Mouse (Mus musculus) C2C12 (cell line): ENCODE measurements around the gene Nr4a3. TPM values are rescaled to one million over a fixed set of nuclear protein-coding genes. Genes with fewer than 3 reads are reported as not detected.

ENCODE experiments used
- H3K27me3 ChIP-seq: one replicate; pipeline ENCODE4 v1.6.1; 2011; ENCODE audit not compliant: control insufficient read depth, insufficient read depth, insufficient read length
- H3K36me3 ChIP-seq: one replicate; pipeline ENCODE4 v1.6.1; 2011; ENCODE audit not compliant: control insufficient read depth, insufficient read depth
- H3K4me3 ChIP-seq: one replicate; pipeline ENCODE4 v1.5.1; 2011; ENCODE audit warnings: mild to moderate bottlenecking, control low read depth; ENCODE audit not compliant: poor library complexity, insufficient read depth, severe bottlenecking
- H3K79me2 ChIP-seq: one replicate; pipeline ENCODE4 v1.6.1; 2011; ENCODE audit not compliant: control insufficient read depth, insufficient read depth
- H3K79me3 ChIP-seq: one replicate; pipeline ENCODE4 v1.6.1; 2011; ENCODE audit warnings: low read depth, control low read depth
- H3ac ChIP-seq: one replicate; pipeline ENCODE3; 2011; ENCODE audit warnings: low read depth; ENCODE audit not compliant: control insufficient read depth, insufficient read length
- CEBPB ChIP-seq: IDR thresholded peaks from one replicate; pipeline ENCODE4 v1.6.1; 2011; ENCODE audit warnings: low read depth, mild to moderate bottlenecking, control low read depth, moderate library complexity
- CTCF ChIP-seq: IDR thresholded peaks from one replicate; pipeline ENCODE4 v1.5.1; 2011; ENCODE audit not compliant: control insufficient read depth, insufficient read depth, insufficient read length
- FOSL1 ChIP-seq: IDR thresholded peaks from one replicate; pipeline ENCODE4 v1.8.0; 2011; ENCODE audit warnings: mild to moderate bottlenecking, low read length; ENCODE audit not compliant: poor library complexity, insufficient read depth, severe bottlenecking
- MAX ChIP-seq: IDR thresholded peaks from one replicate; pipeline ENCODE4 v1.6.1; 2011; ENCODE audit warnings: mild to moderate bottlenecking, control low read depth
- MYOD1 ChIP-seq: IDR thresholded peaks from one replicate; pipeline ENCODE4 v1.6.1; 2011; ENCODE audit warnings: low read depth; ENCODE audit not compliant: control insufficient read depth, insufficient read length
- MYOG ChIP-seq: IDR thresholded peaks from one replicate; pipeline ENCODE4 v1.6.1; 2011; ENCODE audit not compliant: control insufficient read depth, insufficient read length; ENCODE audit errors: extremely low read depth
- USF1 ChIP-seq: IDR thresholded peaks from one replicate; pipeline ENCODE4 v1.6.1; 2011; ENCODE audit warnings: low read depth, mild to moderate bottlenecking, control low read depth, moderate library complexity
- polyA plus RNA-seq: library from polyadenylated mRNA; unstranded; fragments of >200 nt; fragmentation: generic; extraction: Trizol; gene quantifications from one replicate; pipeline ENCODE4 v1.2.1, GENCODE M21; 2012; ENCODE audit warnings: missing spikeins

The Nr4a3 gene
- polyA plus RNA-seq, 1 experiment = 0.18 TPM

- H3K79me2 ChIP-seq = no peaks in the 10 kb centered on the region
- no peaks in the 10 kb centered on the region for H3K27me3 ChIP-seq
- TF ChIP-seq USF1 (no peak), MYOD1 (no peak), CTCF (no peak), MAX (no peak), MYOG (no peak), FOSL1 (no peak), CEBPB (no peak)
- no peak overlapping the region for H3K4me3 ChIP-seq
- H3K79me3 ChIP-seq = no peaks in the 10 kb centered on the region
- no peak overlapping the region for H3ac ChIP-seq
- H3K36me3 ChIP-seq = no peaks in the 10 kb centered on the region
Measured at GRCm38 (mm10) chr4:48101981-48102380, 57.0 kb downstream of the Nr4a3 start.

GRCm38 (mm10) chr4:48105387-48105786 is 60.4 kb downstream of the Nr4a3 start:
- Histone ChIP-seq H3K79me2 (no peaks in the 10 kb centered on the region), H3ac (no peak overlapping the region), H3K79me3 (no peaks in the 10 kb centered on the region), H3K4me3 (no peak overlapping the region), H3K27me3 (no peaks in the 10 kb centered on the region), H3K36me3 (no peaks in the 10 kb centered on the region)
- TF ChIP-seq MYOD1 (no peak), USF1 (no peak), FOSL1 (no peak), MYOG (no peak), CEBPB (no peak), MAX (no peak), CTCF (no peak)

DNA sequence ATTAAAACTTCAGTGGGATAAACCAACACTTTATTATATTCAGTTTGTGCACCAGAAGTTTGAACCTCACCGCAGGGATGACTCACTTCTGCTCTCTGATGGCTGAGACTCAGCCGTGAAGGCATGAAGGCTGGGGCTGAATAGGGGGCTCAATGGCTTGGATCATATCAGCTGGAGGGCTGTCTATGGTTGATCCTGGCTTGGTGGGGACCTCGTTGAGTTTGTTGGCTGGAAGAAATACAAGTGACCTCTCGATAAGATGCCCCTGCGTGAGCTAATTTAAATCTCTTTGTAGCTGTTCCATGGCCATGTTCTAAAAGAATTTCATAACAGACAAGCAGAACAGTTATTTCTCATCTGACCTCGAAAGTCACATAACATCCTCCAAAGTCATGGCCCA is 62.1 kb downstream of the Nr4a3 start:
- no peaks in the 10 kb centered on the region for H3K79me3 ChIP-seq
- H3K79me2 ChIP-seq = no peaks in the 10 kb centered on the region
- no peak overlapping the region for H3ac ChIP-seq
- H3K27me3 ChIP-seq = no peaks in the 10 kb centered on the region
- H3K36me3 ChIP-seq = no peaks in the 10 kb centered on the region
- TF ChIP-seq CEBPB (no peak), USF1 (no peak), FOSL1 (no peak), MAX (no peak), MYOG (no peak), CTCF (no peak), MYOD1 (no peak)
- H3K4me3 ChIP-seq = no peak overlapping the region

DNA sequence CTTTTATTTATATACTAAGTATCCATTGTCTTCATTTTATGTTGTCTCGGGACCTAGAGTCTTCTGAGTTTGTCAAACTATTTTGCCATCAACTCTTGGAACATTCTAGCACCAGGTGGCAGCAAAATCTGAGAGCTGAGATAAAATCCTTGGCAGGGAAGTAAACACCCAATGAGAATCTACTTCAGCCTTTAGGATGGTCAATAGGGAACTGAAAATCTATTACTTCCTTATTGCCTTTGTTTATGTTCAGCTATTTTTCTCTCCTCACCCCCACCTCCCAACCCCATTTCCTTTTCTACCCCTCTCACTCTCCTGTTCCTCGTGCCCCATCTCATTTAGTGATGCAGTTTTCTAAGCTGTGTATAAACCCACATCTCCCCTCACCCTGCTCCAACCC is 63.6 kb downstream of the Nr4a3 start:
- Histone ChIP-seq H3K79me3 (no peaks in the 10 kb centered on the region), H3ac (no peak overlapping the region), H3K27me3 (no peaks in the 10 kb centered on the region), H3K79me2 (no peaks in the 10 kb centered on the region), H3K4me3 (no peak overlapping the region), H3K36me3 (no peaks in the 10 kb centered on the region)
- TF ChIP-seq FOSL1 (no peak), MYOD1 (no peak), MAX (no peak), USF1 (no peak), CTCF (no peak), MYOG (no peak), CEBPB (no peak)

- H3K27me3 ChIP-seq = no peaks in the 10 kb centered on the region
- no peak for TF ChIP-seq USF1
- TF ChIP-seq MAX = no peak
- TF ChIP-seq MYOG = no peak
- TF ChIP-seq CTCF = no peak
- no peak for TF ChIP-seq MYOD1
- no peak for TF ChIP-seq FOSL1
- no peak for TF ChIP-seq CEBPB
Measured at GRCm38 (mm10) chr4:48110331-48110730, 65.4 kb downstream of the Nr4a3 start.

GRCm38 (mm10) chr4:48116191-48116590 is 71.2 kb downstream of the Nr4a3 start:
- Histone ChIP-seq H3K36me3 (no peaks in the 10 kb centered on the region), H3K79me3 (no peaks in the 10 kb centered on the region), H3ac (no peak overlapping the region), H3K4me3 (no peak overlapping the region), H3K79me2 (no peaks in the 10 kb centered on the region), H3K27me3 (no peaks in the 10 kb centered on the region)
- TF ChIP-seq CEBPB = no peak
- TF ChIP-seq MYOD1 = no peak
- TF ChIP-seq MAX = no peak
- TF ChIP-seq FOSL1 = no peak
- no peak for TF ChIP-seq CTCF
- no peak for TF ChIP-seq MYOG
- no peak for TF ChIP-seq USF1

More at GRCm38 (mm10) chr4:48110331-48110730, 65.4 kb downstream of the Nr4a3 start:
- Histone ChIP-seq H3ac (no peak overlapping the region), H3K36me3 (no peaks in the 10 kb centered on the region), H3K79me3 (no peaks in the 10 kb centered on the region), H3K4me3 (no peak overlapping the region), H3K79me2 (no peaks in the 10 kb centered on the region)
